Mouse (Mus musculus) kidney, adult 2 months (tissue): Measurements from ENCODE around the gene Slc9b2. TPM values are rescaled to one million over a fixed set of nuclear protein-coding genes. Genes with fewer than 3 reads are reported as not detected.

Source experiments
- DNase-seq: peaks from one replicate; pipeline ENCODE4 v3.0.0; 2021
- H3K27ac ChIP-seq: fragments of 200-500 bp; 2 replicates; pipeline ENCODE4 v1.5.1; 2012; ENCODE audit warnings: low read depth, low read length, control low read depth, inconsistent platforms; ENCODE audit not compliant: insufficient read depth
- H3K27me3 ChIP-seq: fragments of 200-500 bp; replicated peaks from 2 replicates; pipeline ENCODE4 v1.6.1; 2012; ENCODE audit warnings: mild to moderate bottlenecking, moderate library complexity, low read length, inconsistent platforms; ENCODE audit not compliant: control insufficient read depth, insufficient read depth
- H3K36me3 ChIP-seq: fragments of 200-500 bp; 2 replicates; pipeline ENCODE4 v1.6.1; 2012; ENCODE audit warnings: mild to moderate bottlenecking, moderate library complexity, low read length, inconsistent platforms; ENCODE audit not compliant: control insufficient read depth, insufficient read depth
- H3K4me1 ChIP-seq: fragments of 200-500 bp; 2 replicates; pipeline ENCODE4 v1.6.1; 2011; ENCODE audit warnings: low read length; ENCODE audit not compliant: control insufficient read depth, insufficient read depth
- H3K4me3 ChIP-seq: fragments of 200-500 bp; 2 replicates; pipeline ENCODE4 v1.5.1; 2011; ENCODE audit warnings: mild to moderate bottlenecking, low read depth, low read length, control low read depth; ENCODE audit not compliant: insufficient read depth
- CTCF ChIP-seq: fragments of 200-500 bp; conservative IDR thresholded peaks from 2 replicates; pipeline ENCODE4 v1.5.1; 2011; ENCODE audit warnings: low read depth, mild to moderate bottlenecking, control low read depth, low read length, moderate library complexity, mixed read lengths; ENCODE audit not compliant: insufficient read depth, insufficient read length
- POLR2A ChIP-seq: fragments of 200-500 bp; IDR thresholded peaks from one replicate; pipeline ENCODE4 v1.6.1; 2011; ENCODE audit warnings: low read depth, low read length, control low read depth
- WGBS: fragments of 180-500 bp; shearing (Covaris S2); methylation state at CpG from one replicate; pipeline ENCODE4 v1.1.7; 2018; 5-methylcytosine and 5-hydroxymethylcytosine counted together
- polyA plus RNA-seq: library from polyadenylated mRNA; depleted of rRNA; stranded (reverse); fragments of >200 nt; gene quantifications from 2 replicates; pipeline ENCODE4 v1.2.3, GENCODE M21; 2012

Gene Slc9b2
- polyA plus RNA-seq, 1 experiment: 0.59 TPM

DNA sequence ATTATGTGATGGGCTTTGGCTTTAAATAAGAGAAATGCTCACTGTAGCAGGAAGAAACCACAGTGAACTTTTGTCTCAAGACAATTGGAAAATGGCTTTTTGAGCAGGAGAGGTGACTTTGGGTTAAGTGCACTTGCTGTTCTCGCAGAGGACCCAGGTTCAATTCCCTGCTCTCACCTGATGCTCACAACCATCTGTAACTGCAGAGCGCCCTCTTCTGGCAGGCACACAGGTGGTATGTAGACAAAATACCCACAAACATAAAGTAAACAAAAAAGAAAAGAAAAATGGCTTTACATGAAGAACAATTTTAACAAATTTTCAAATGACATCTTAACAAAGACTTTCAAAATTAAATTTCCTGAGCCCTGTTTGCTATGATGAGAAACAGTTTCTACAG, 20.1 kb downstream of the Slc9b2 start:
- WGBS: 61% methylated on average over 2 of the region's 2 CpGs
- TF ChIP-seq POLR2A (no peak), CTCF (peak; percentile 55)

DNA sequence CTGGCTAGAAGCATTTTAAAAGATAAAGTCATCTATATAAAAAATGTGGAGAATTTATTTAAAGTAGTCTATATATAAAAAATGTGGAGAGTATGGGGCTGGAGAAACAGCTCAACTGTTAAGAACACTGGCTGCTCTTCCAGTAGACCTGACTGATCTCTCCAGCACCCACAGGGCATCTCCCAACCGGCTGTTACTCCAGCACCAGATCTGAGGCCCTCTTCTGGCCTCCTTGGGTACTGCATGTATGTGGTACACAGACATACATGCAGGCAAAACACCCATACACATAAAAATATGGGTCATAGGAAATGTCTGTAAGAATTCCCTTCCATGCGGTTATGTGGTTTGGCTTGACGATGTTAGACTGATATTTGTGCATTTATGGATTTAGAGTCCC, 21.1 kb downstream of the Slc9b2 start:
- Histone ChIP-seq H3K27me3 (no peaks in the 10 kb centered on the region), H3K4me3 (no peak overlapping the region), H3K27ac (no peak overlapping the region), H3K4me1 (no peaks in the 10 kb centered on the region), H3K36me3 (no peaks in the 10 kb centered on the region)
- peak; percentile 80 for DNase-seq
- 52% methylated on average over 3 of the region's 3 CpGs for WGBS
- TF ChIP-seq CTCF (peak; percentile 59), POLR2A (no peak)

More for the DNA sequence above, 20.1 kb downstream of the Slc9b2 start:
- Histone ChIP-seq H3K4me1 (no peaks in the 10 kb centered on the region), H3K36me3 (no peaks in the 10 kb centered on the region), H3K27ac (no peak overlapping the region), H3K27me3 (no peaks in the 10 kb centered on the region), H3K4me3 (no peak overlapping the region)
- peak; percentile 22 for DNase-seq

DNA sequence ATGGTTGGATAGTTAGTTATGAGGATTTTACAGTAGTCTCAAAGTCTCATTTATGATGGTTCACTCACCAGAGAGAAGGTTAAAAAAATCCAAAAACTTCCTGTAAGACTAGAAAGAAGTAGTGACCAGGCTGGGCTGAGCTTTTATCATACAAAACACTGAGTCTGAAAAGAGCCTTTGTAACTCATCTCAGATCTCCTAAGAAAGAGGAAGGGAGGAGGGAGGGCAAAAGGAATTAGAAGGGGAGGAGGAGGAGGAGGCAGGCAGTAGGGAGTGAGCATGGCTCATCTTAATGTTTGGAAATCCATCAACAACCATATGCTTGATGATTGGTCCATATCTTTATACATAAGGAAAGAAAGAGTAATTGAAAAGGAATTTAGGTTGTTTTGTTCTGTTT, 25.2 kb downstream of the Slc9b2 start:
- Histone ChIP-seq H3K4me3 (no peak overlapping the region), H3K4me1 (no peaks in the 10 kb centered on the region), H3K36me3 (no peaks in the 10 kb centered on the region), H3K27ac (no peak overlapping the region), H3K27me3 (no peaks in the 10 kb centered on the region)
- no peak for TF ChIP-seq POLR2A
- no peak for TF ChIP-seq CTCF
- DNase-seq: no peak

- DNase-seq: no peak
- Histone ChIP-seq H3K4me3 (no peak overlapping the region), H3K27ac (no peak overlapping the region), H3K4me1 (no peaks in the 10 kb centered on the region), H3K36me3 (no peaks in the 10 kb centered on the region), H3K27me3 (no peaks in the 10 kb centered on the region)
- WGBS: 71% methylated on average over 4 of the region's 4 CpGs
- TF ChIP-seq POLR2A (no peak), CTCF (no peak)
Measured at GRCm38 (mm10) chr3:135333763-135334162, 26.3 kb downstream of the Slc9b2 start.

DNA sequence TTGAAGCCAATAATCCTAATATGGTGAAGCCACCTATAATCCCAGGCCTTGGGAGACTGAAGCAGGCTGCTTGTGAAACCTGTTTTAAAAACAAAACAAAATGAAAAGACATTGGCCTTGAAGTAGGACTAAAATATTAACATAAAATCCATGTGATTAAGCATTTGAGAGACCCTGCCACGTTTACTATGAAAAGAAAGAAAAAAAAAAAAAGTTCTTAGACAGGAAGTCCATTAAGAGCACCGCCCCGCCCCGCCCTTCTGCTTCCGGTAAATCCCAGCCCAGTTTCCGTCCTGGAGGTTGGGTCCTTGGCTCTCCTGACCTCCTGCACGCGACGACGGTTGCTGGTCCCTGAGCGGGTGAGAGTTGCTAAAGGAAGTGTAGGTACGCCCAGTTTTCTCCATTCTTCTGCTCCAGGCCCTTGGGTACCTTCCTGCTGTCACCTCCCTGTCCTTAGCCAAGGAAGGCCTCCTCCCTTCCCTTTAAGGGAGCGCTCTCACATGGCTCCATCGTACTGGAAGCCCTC, 40.3 kb downstream of the Slc9b2 start, which contains the start of gene Slc9b1:
TSS of gene Slc9b1 (plus strand) at position 291 of the 526 bp plus-strand sequence.
- TF ChIP-seq CTCF: no peak
- no peak for TF ChIP-seq POLR2A
- H3K36me3 ChIP-seq: no peaks in the 10 kb centered on the region
- no peaks in the 10 kb centered on the region for H3K27me3 ChIP-seq
- 77% methylated on average over 14 of the region's 14 CpGs for WGBS
- H3K4me3 ChIP-seq: no peak within 1 kb of the TSS
- no peaks in the 10 kb centered on the region for H3K4me1 ChIP-seq
- peak; percentile 6 for DNase-seq
- no peak within 1 kb of the TSS for H3K27ac ChIP-seq

GRCm38 (mm10) chr3:135349022-135349421, 41.5 kb downstream of the Slc9b2 start:
- H3K36me3 ChIP-seq: no peaks in the 10 kb centered on the region
- TF ChIP-seq CTCF (no peak), POLR2A (no peak)
- no peak for DNase-seq
- H3K4me3 ChIP-seq: no peak overlapping the region
- no peaks in the 10 kb centered on the region for H3K27me3 ChIP-seq
- H3K27ac ChIP-seq: no peak overlapping the region
- no peaks in the 10 kb centered on the region for H3K4me1 ChIP-seq

DNA sequence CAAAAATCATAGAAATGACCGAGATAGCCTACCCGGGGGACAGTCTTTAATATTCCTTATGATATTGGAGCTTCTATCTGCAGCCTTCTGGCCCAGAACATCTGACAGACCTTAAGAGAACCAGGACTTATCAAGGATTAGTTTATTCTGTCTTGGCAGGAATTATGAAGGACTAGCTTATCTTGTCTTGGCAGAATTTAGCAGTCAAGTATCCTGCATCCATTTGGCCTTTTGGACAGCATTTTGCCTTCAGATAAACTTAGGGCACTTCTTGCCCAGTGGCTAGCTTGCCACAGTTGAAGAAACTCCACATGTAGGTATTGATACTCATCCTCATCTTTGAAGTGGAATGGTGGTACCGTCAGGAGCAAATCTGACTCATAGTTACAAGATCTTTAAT, 44.4 kb downstream of the Slc9b2 start:
- Histone ChIP-seq H3K36me3 (no peaks in the 10 kb centered on the region), H3K4me3 (no peak overlapping the region), H3K27me3 (no peaks in the 10 kb centered on the region), H3K27ac (no peak overlapping the region), H3K4me1 (no peaks in the 10 kb centered on the region)
- 93% methylated on average over 3 of the region's 3 CpGs for WGBS
- TF ChIP-seq CTCF (no peak), POLR2A (no peak)
- no peak for DNase-seq
